Mouse (Mus musculus) E14TG2a.4 (cell line): ENCODE data around the gene Fam189a2.

Experiments used
- H3K27me3 ChIP-seq: 2 replicates; pipeline ENCODE4 v1.6.1; 2014; ENCODE audit warnings: low read length, control low read depth; ENCODE audit not compliant: insufficient read depth
- H3K36me3 ChIP-seq: 2 replicates; pipeline ENCODE4 v1.6.1; 2014; ENCODE audit warnings: low read length, control low read depth; ENCODE audit not compliant: insufficient read depth
- H3K4me1 ChIP-seq: replicated peaks from 2 replicates; pipeline ENCODE4 v1.6.1; 2014; ENCODE audit warnings: low read depth, low read length, control low read depth
- H3K4me3 ChIP-seq: replicated peaks from 2 replicates; pipeline ENCODE4 v1.5.1; 2014; ENCODE audit warnings: mild to moderate bottlenecking, low read length
- H3K9me3 ChIP-seq: 2 replicates; pipeline ENCODE4 v1.6.1; 2014; ENCODE audit warnings: low read length, control low read depth
- CTCF ChIP-seq: conservative IDR thresholded peaks from 2 replicates; pipeline ENCODE4 v1.5.1; 2014; ENCODE audit warnings: low read length
- NANOG ChIP-seq: IDR thresholded peaks from 2 replicates; pipeline ENCODE4 v1.6.1; 2014; ENCODE audit warnings: borderline replicate concordance, low read length, mixed read lengths
- POU5F1 ChIP-seq: IDR thresholded peaks from 2 replicates; pipeline ENCODE4 v1.6.1; 2014; ENCODE audit warnings: low read length, borderline replicate concordance

Gene Fam189a2

GRCm38 (mm10) chr19:24007638-24008360 lies 23.0 kb downstream of the Fam189a2 start:
- no peak for TF ChIP-seq POU5F1
- no peak for TF ChIP-seq NANOG
- TF ChIP-seq CTCF: no peak
- Histone ChIP-seq H3K9me3 (no peaks in the 10 kb centered on the region), H3K4me3 (no peak overlapping the region), H3K4me1 (peaks cover 3% of the 10 kb centered on the region; the same call in 1 of the 2 replicates), H3K27me3 (peaks cover 19% of the 10 kb centered on the region), H3K36me3 (no peaks in the 10 kb centered on the region)

GRCm38 (mm10) chr19:24007002-24007637 lies 23.7 kb downstream of the Fam189a2 start:
- Histone ChIP-seq H3K4me3 (no peak overlapping the region), H3K27me3 (peaks cover 23% of the 10 kb centered on the region), H3K36me3 (no peaks in the 10 kb centered on the region), H3K9me3 (no peaks in the 10 kb centered on the region), H3K4me1 (peaks cover 3% of the 10 kb centered on the region; the same call in 1 of the 2 replicates)
- TF ChIP-seq CTCF (no peak), POU5F1 (no peak), NANOG (no peak)

- no peaks in the 10 kb centered on the region for H3K4me1 ChIP-seq
- no peak overlapping the region for H3K4me3 ChIP-seq
- no peak for TF ChIP-seq POU5F1
- TF ChIP-seq CTCF: no peak
- TF ChIP-seq NANOG: no peak
- H3K36me3 ChIP-seq: no peaks in the 10 kb centered on the region
- H3K27me3 ChIP-seq: no peaks in the 10 kb centered on the region
- no peaks in the 10 kb centered on the region for H3K9me3 ChIP-seq
Observed at GRCm38 (mm10) chr19:23995766-23996399, 34.9 kb downstream of the Fam189a2 start.

GRCm38 (mm10) chr19:23988166-23988565 lies 42.7 kb downstream of the Fam189a2 start:
- H3K4me1 ChIP-seq: no peaks in the 10 kb centered on the region
- no peak overlapping the region for H3K4me3 ChIP-seq
- H3K9me3 ChIP-seq: no peaks in the 10 kb centered on the region
- TF ChIP-seq CTCF: no peak
- TF ChIP-seq POU5F1: no peak
- no peak for TF ChIP-seq NANOG
- peaks cover 3% of the 10 kb centered on the region for H3K27me3 ChIP-seq
- no peaks in the 10 kb centered on the region for H3K36me3 ChIP-seq

GRCm38 (mm10) chr19:23987291-23987690 lies 43.5 kb downstream of the Fam189a2 start:
- Histone ChIP-seq H3K9me3 (no peaks in the 10 kb centered on the region), H3K4me1 (no peaks in the 10 kb centered on the region), H3K4me3 (no peak overlapping the region), H3K36me3 (no peaks in the 10 kb centered on the region), H3K27me3 (peaks cover 4% of the 10 kb centered on the region)
- TF ChIP-seq CTCF (no peak), NANOG (no peak), POU5F1 (no peak)

GRCm38 (mm10) chr19:23984186-23984585 lies 46.6 kb downstream of the Fam189a2 start:
- Histone ChIP-seq H3K27me3 (peaks cover 8% of the 10 kb centered on the region), H3K9me3 (no peaks in the 10 kb centered on the region), H3K4me3 (no peak overlapping the region), H3K4me1 (no peaks in the 10 kb centered on the region), H3K36me3 (no peaks in the 10 kb centered on the region)
- no peak for TF ChIP-seq POU5F1
- no peak for TF ChIP-seq CTCF
- TF ChIP-seq NANOG: no peak

GRCm38 (mm10) chr19:23980598-23980997 lies 50.2 kb downstream of the Fam189a2 start:
- peaks cover 8% of the 10 kb centered on the region for H3K27me3 ChIP-seq
- H3K4me3 ChIP-seq: no peak overlapping the region
- H3K9me3 ChIP-seq: no peaks in the 10 kb centered on the region
- no peak for TF ChIP-seq POU5F1
- TF ChIP-seq NANOG: no peak
- no peak for TF ChIP-seq CTCF
- no peaks in the 10 kb centered on the region for H3K4me1 ChIP-seq
- H3K36me3 ChIP-seq: no peaks in the 10 kb centered on the region

- Histone ChIP-seq H3K4me1 (peaks cover 4% of the 10 kb centered on the region), H3K36me3 (no peaks in the 10 kb centered on the region), H3K4me3 (no peak overlapping the region), H3K9me3 (no peaks in the 10 kb centered on the region), H3K27me3 (peaks cover 5% of the 10 kb centered on the region; the same call in 1 of the 2 replicates)
- no peak for TF ChIP-seq CTCF
- no peak for TF ChIP-seq NANOG
- no peak for TF ChIP-seq POU5F1
Observed at GRCm38 (mm10) chr19:23977901-23978443, 52.8 kb downstream of the Fam189a2 start.
